Mouse (Mus musculus) midbrain, embryonic 12.5 days (tissue): Measurements from ENCODE around the gene Dad1. TPM values are rescaled to one million over a fixed set of nuclear protein-coding genes. Genes with fewer than 3 reads are reported as not detected.

ENCODE experiments used
- ATAC-seq: fragments of 200-750 bp; cut with Nextera tagmentation; 2 replicates; pipeline ENCODE4 v1.8.0; 2017; ENCODE audit warnings: low read depth, moderate TSS enrichment, moderate library complexity; ENCODE audit not compliant: low FRiP score
- H3K27ac ChIP-seq: fragments of 300-500 bp; sonication (generic); replicated peaks from 2 replicates; pipeline ENCODE4 v1.5.1; 2016; ENCODE audit warnings: mild to moderate bottlenecking
- H3K27me3 ChIP-seq: fragments of 300-500 bp; sonication (generic); 2 replicates; pipeline ENCODE4 v1.6.1; 2016; ENCODE audit warnings: mild to moderate bottlenecking
- H3K36me3 ChIP-seq: fragments of 300-500 bp; sonication (generic); 2 replicates; pipeline ENCODE4 v1.6.1; 2016
- H3K4me1 ChIP-seq: fragments of 300-500 bp; sonication (generic); 2 replicates; pipeline ENCODE4 v1.6.1; 2016
- H3K4me2 ChIP-seq: fragments of 300-500 bp; sonication (generic); replicated peaks from 2 replicates; pipeline ENCODE4 v1.6.1; 2016; ENCODE audit warnings: mild to moderate bottlenecking, moderate library complexity
- H3K4me3 ChIP-seq: fragments of 300-500 bp; sonication (generic); 2 replicates; pipeline ENCODE4 v1.5.1; 2016; ENCODE audit warnings: mild to moderate bottlenecking
- H3K9ac ChIP-seq: fragments of 300-500 bp; sonication (generic); replicated peaks from 2 replicates; pipeline ENCODE4 v1.6.1; 2016; ENCODE audit warnings: mild to moderate bottlenecking, moderate library complexity
- H3K9me3 ChIP-seq: fragments of 300-500 bp; sonication (generic); 2 replicates; pipeline ENCODE4 v1.6.1; 2016; ENCODE audit warnings: mild to moderate bottlenecking
- WGBS: fragments of 180-500 bp; shearing (Covaris S2); methylation state at CpG from one replicate; pipeline ENCODE4 v1.1.7; 2016; 5-methylcytosine and 5-hydroxymethylcytosine counted together
- polyA plus RNA-seq: library from polyadenylated mRNA; unstranded; fragments of >200 nt; fragmentation: Nextera tagmentation; extraction: Ambion mirVana; gene quantifications from 2 replicates; pipeline ENCODE4 v1.2.1, GENCODE M21; 2016

Gene Dad1
- polyA plus RNA-seq, 1 experiment from 2014 or later, result 220 TPM

- no peak for ATAC-seq
- 95% methylated on average over 7 of the region's 7 CpGs for WGBS
- no peaks in the 10 kb centered on the region for H3K9me3 ChIP-seq
These were observed 10.3 kb upstream of the Dad1 start for GRCm38 (mm10) chr14:54264231-54264630.

GRCm38 (mm10) chr14:54263099-54263498 lies 9.2 kb upstream of the Dad1 start:
- no peak for ATAC-seq
- peaks cover 20% of the 10 kb centered on the region for H3K36me3 ChIP-seq
- H3K27ac ChIP-seq, result no peak overlapping the region
- H3K4me3 ChIP-seq, result no peak overlapping the region
- WGBS, result 89% methylated on average over 6 of the region's 6 CpGs
- H3K9ac ChIP-seq, result no peak overlapping the region
- H3K27me3 ChIP-seq, result peaks cover 3% of the 10 kb centered on the region; the same call in 1 of the 2 replicates
- no peak overlapping the region for H3K4me2 ChIP-seq
- peaks cover 17% of the 10 kb centered on the region for H3K4me1 ChIP-seq
- H3K9me3 ChIP-seq, result no peaks in the 10 kb centered on the region

More at GRCm38 (mm10) chr14:54264231-54264630, 10.3 kb upstream of the Dad1 start:
- no peak overlapping the region for H3K4me2 ChIP-seq
- no peak overlapping the region for H3K9ac ChIP-seq
- H3K4me1 ChIP-seq, result peaks cover 12% of the 10 kb centered on the region
- H3K36me3 ChIP-seq, result peaks cover 25% of the 10 kb centered on the region
- H3K27me3 ChIP-seq, result no peaks in the 10 kb centered on the region
- H3K4me3 ChIP-seq, result no peak overlapping the region
- H3K27ac ChIP-seq, result no peak overlapping the region

GRCm38 (mm10) chr14:54262622-54263021 lies 8.7 kb upstream of the Dad1 start:
- WGBS, result 88% methylated on average over 8 of the region's 8 CpGs
- H3K9me3 ChIP-seq, result no peaks in the 10 kb centered on the region
- no peak for ATAC-seq
- H3K36me3 ChIP-seq, result peaks cover 15% of the 10 kb centered on the region
- H3K27ac ChIP-seq, result no peak overlapping the region
- no peak overlapping the region for H3K9ac ChIP-seq
- peaks cover 17% of the 10 kb centered on the region for H3K4me1 ChIP-seq
- no peak overlapping the region for H3K4me2 ChIP-seq
- no peak overlapping the region for H3K4me3 ChIP-seq
- peaks cover 7% of the 10 kb centered on the region; the same call in 1 of the 2 replicates for H3K27me3 ChIP-seq

GRCm38 (mm10) chr14:54261386-54261785 lies 7.5 kb upstream of the Dad1 start:
- Histone ChIP-seq H3K9ac (no peak overlapping the region), H3K4me1 (peaks cover 17% of the 10 kb centered on the region), H3K4me3 (no peak overlapping the region), H3K9me3 (no peaks in the 10 kb centered on the region), H3K36me3 (peaks cover 12% of the 10 kb centered on the region), H3K4me2 (no peak overlapping the region), H3K27ac (no peak overlapping the region), H3K27me3 (peaks cover 7% of the 10 kb centered on the region; the same call in 1 of the 2 replicates)
- 94% methylated on average over 2 of the region's 2 CpGs for WGBS
- no peak for ATAC-seq

- Histone ChIP-seq H3K4me1 (peaks cover 17% of the 10 kb centered on the region), H3K27me3 (peaks cover 7% of the 10 kb centered on the region; the same call in 1 of the 2 replicates), H3K4me2 (peak overlapping the region; percentile 80; the same call in 1 of the 2 replicates), H3K36me3 (peaks cover 12% of the 10 kb centered on the region), H3K27ac (no peak overlapping the region), H3K9me3 (no peaks in the 10 kb centered on the region), H3K9ac (no peak overlapping the region), H3K4me3 (peak overlapping the region; percentile 53; the same call in 1 of the 2 replicates)
- ATAC-seq, result no peak
- 77% methylated on average over 2 of the region's 2 CpGs for WGBS
These were observed 6.3 kb upstream of the Dad1 start for GRCm38 (mm10) chr14:54260196-54260595.

- WGBS, result 22% methylated on average over 8 of the region's 8 CpGs
- Histone ChIP-seq H3K27ac (peak overlapping the region; percentile 31; the same call in 1 of the 2 replicates), H3K9me3 (no peaks in the 10 kb centered on the region), H3K4me1 (peaks cover 21% of the 10 kb centered on the region), H3K4me3 (peak overlapping the region; percentile 53), H3K9ac (peak overlapping the region; percentile 64), H3K36me3 (peaks cover 12% of the 10 kb centered on the region), H3K4me2 (peak overlapping the region; percentile 80), H3K27me3 (peaks cover 7% of the 10 kb centered on the region; the same call in 1 of the 2 replicates)
- ATAC-seq, result no peak
These were observed 5.8 kb upstream of the Dad1 start for GRCm38 (mm10) chr14:54259722-54260085.

- Histone ChIP-seq H3K4me2 (peak overlapping the region; percentile 80), H3K27ac (peak overlapping the region; percentile 31; the same call in 1 of the 2 replicates)
These were observed 5.3 kb upstream of the Dad1 start for GRCm38 (mm10) chr14:54259003-54259721.

GRCm38 (mm10) chr14:54258131-54258670 lies 4.3 kb upstream of the Dad1 start:
- WGBS, result 64% methylated on average over 7 of the region's 7 CpGs
- no peaks in the 10 kb centered on the region for H3K9me3 ChIP-seq
- H3K4me1 ChIP-seq, result peaks cover 28% of the 10 kb centered on the region
- ATAC-seq, result no peak
- no peak overlapping the region for H3K4me2 ChIP-seq
- no peak overlapping the region for H3K9ac ChIP-seq
- no peak overlapping the region for H3K4me3 ChIP-seq
- H3K36me3 ChIP-seq, result peaks cover 7% of the 10 kb centered on the region
- H3K27ac ChIP-seq, result no peak overlapping the region
- H3K27me3 ChIP-seq, result peaks cover 7% of the 10 kb centered on the region; the same call in 1 of the 2 replicates

More at GRCm38 (mm10) chr14:54259003-54259721, 5.3 kb upstream of the Dad1 start:
- peak overlapping the region; percentile 53 for H3K4me3 ChIP-seq
- ATAC-seq, result peak; percentile 92
- under 1% methylated on average over 35 of the region's 35 CpGs for WGBS
- H3K9ac ChIP-seq, result peak overlapping the region; percentile 64
- no peaks in the 10 kb centered on the region for H3K9me3 ChIP-seq
- peaks cover 26% of the 10 kb centered on the region for H3K4me1 ChIP-seq
- peaks cover 9% of the 10 kb centered on the region for H3K36me3 ChIP-seq
- H3K27me3 ChIP-seq, result peaks cover 7% of the 10 kb centered on the region; the same call in 1 of the 2 replicates

- no peak overlapping the region for H3K27ac ChIP-seq
- H3K4me3 ChIP-seq, result peak overlapping the region; percentile 72
- no peak for ATAC-seq
- H3K9me3 ChIP-seq, result no peaks in the 10 kb centered on the region
- H3K27me3 ChIP-seq, result peaks cover 7% of the 10 kb centered on the region; the same call in 1 of the 2 replicates
- peak overlapping the region; percentile 68; the same call in 1 of the 2 replicates for H3K9ac ChIP-seq
- WGBS, result 73% methylated on average over 12 of the region's 12 CpGs
- no peaks in the 10 kb centered on the region for H3K36me3 ChIP-seq
- H3K4me1 ChIP-seq, result peaks cover 41% of the 10 kb centered on the region
- H3K4me2 ChIP-seq, result peak overlapping the region; percentile 75
These were observed 832 bp upstream of the Dad1 start for GRCm38 (mm10) chr14:54254670-54255202.

GRCm38 (mm10) chr14:54250122-54250521 lies 3.8 kb downstream of the Dad1 start:
- peaks cover 32% of the 10 kb centered on the region for H3K4me1 ChIP-seq
- H3K9me3 ChIP-seq, result no peaks in the 10 kb centered on the region
- no peaks in the 10 kb centered on the region for H3K27me3 ChIP-seq
- no peak overlapping the region for H3K27ac ChIP-seq
- peaks cover 19% of the 10 kb centered on the region; the same call in 1 of the 2 replicates for H3K36me3 ChIP-seq
- H3K4me2 ChIP-seq, result no peak overlapping the region
- 79% methylated on average over 4 of the region's 4 CpGs for WGBS
- H3K9ac ChIP-seq, result no peak overlapping the region
- no peak for ATAC-seq
- H3K4me3 ChIP-seq, result no peak overlapping the region

GRCm38 (mm10) chr14:54249326-54249725 lies 4.6 kb downstream of the Dad1 start:
- ATAC-seq, result no peak
- no peaks in the 10 kb centered on the region for H3K27me3 ChIP-seq
- no peak overlapping the region for H3K27ac ChIP-seq
- no peaks in the 10 kb centered on the region for H3K9me3 ChIP-seq
- no peak overlapping the region for H3K9ac ChIP-seq
- peaks cover 24% of the 10 kb centered on the region for H3K4me1 ChIP-seq
- peaks cover 19% of the 10 kb centered on the region; the same call in 1 of the 2 replicates for H3K36me3 ChIP-seq
- H3K4me3 ChIP-seq, result no peak overlapping the region
- no peak overlapping the region for H3K4me2 ChIP-seq
- 80% methylated on average over 9 of the region's 9 CpGs for WGBS

- Histone ChIP-seq H3K36me3 (peaks cover 33% of the 10 kb centered on the region), H3K9me3 (no peaks in the 10 kb centered on the region), H3K9ac (no peak overlapping the region), H3K27me3 (no peaks in the 10 kb centered on the region), H3K27ac (no peak overlapping the region), H3K4me3 (no peak overlapping the region), H3K4me2 (no peak overlapping the region), H3K4me1 (peaks cover 19% of the 10 kb centered on the region)
- 91% methylated on average over 3 of the region's 3 CpGs for WGBS
- no peak for ATAC-seq
These were observed 7.7 kb downstream of the Dad1 start for GRCm38 (mm10) chr14:54246232-54246631.
